Mouse (Mus musculus) lung, embryonic 16.5 days (tissue): Measurements from ENCODE around the gene Alb. TPM values are rescaled to one million over a fixed set of nuclear protein-coding genes. Genes with fewer than 3 reads are reported as not detected.

ENCODE experiments used
- ATAC-seq: fragments of 200-750 bp; cut with Nextera tagmentation; 2 replicates; pipeline ENCODE4 v1.8.0; 2017; ENCODE audit warnings: low read depth, mild to moderate bottlenecking, moderate library complexity
- H3K27ac ChIP-seq: fragments of 300-500 bp; sonication (generic); 2 replicates; pipeline ENCODE4 v1.5.1; 2014; ENCODE audit warnings: mild to moderate bottlenecking, control low read depth, low read length
- H3K27me3 ChIP-seq: fragments of 300-500 bp; sonication (generic); 2 replicates; pipeline ENCODE4 v1.6.1; 2014; ENCODE audit warnings: low read depth, low read length, mixed read lengths; ENCODE audit not compliant: control insufficient read depth, insufficient read depth
- H3K36me3 ChIP-seq: fragments of 300-500 bp; sonication (generic); 2 replicates; pipeline ENCODE4 v1.6.1; 2014; ENCODE audit warnings: low read length; ENCODE audit not compliant: control insufficient read depth, insufficient read depth
- H3K4me1 ChIP-seq: fragments of 300-500 bp; sonication (generic); replicated peaks from 2 replicates; pipeline ENCODE4 v1.6.1; 2014; ENCODE audit warnings: low read length, mixed read lengths; ENCODE audit not compliant: control insufficient read depth, insufficient read depth
- H3K4me2 ChIP-seq: fragments of 300-500 bp; sonication (generic); 2 replicates; pipeline ENCODE4 v1.6.1; 2014; ENCODE audit warnings: low read depth, low read length, control low read depth
- H3K4me3 ChIP-seq: fragments of 300-500 bp; sonication (generic); 2 replicates; pipeline ENCODE4 v1.5.1; 2014; ENCODE audit warnings: mild to moderate bottlenecking, low read length, control low read depth
- H3K9ac ChIP-seq: fragments of 300-500 bp; sonication (generic); 2 replicates; pipeline ENCODE4 v1.6.1; 2014; ENCODE audit warnings: low read length, control low read depth
- H3K9me3 ChIP-seq: fragments of 300-500 bp; sonication (generic); 2 replicates; pipeline ENCODE4 v1.6.1; 2016; ENCODE audit warnings: low read length; ENCODE audit not compliant: control insufficient read depth
- WGBS: fragments of 180-500 bp; shearing (Covaris S2); extraction: QIAGEN DNeasy Blood & Tissue Kit; methylation state at CpG from one replicate; pipeline ENCODE4 v1.1.7; 2014; 5-methylcytosine and 5-hydroxymethylcytosine counted together
- polyA plus RNA-seq: library from polyadenylated mRNA; unstranded; fragments of >200 nt; fragmentation: Nextera tagmentation; extraction: Ambion mirVana; gene quantifications from 2 replicates; pipeline ENCODE4 v1.2.1, GENCODE M21; 2015

The Alb gene
- polyA plus RNA-seq, 1 experiment from 2014 or later, result 12.1 TPM

DNA sequence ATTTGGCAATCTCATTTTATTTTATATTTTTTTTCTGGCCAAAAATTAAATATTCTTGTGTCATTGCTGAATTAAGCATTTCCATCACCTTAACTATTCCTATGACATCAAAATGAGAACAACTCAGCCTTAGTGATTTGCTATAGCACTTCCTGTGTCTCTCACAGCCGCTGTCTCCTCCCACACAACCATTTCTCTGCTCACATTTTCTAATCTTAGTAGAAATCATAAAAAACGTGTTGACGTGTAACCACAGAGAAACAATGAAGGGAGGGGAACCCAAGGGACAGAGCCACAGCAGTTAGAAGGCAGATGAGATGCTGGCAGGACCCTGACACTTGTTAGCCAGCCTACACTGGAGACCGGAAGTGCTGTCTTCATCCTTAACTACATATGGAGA lies 8.0 kb upstream of the Alb start:
- H3K4me1 ChIP-seq, result no peaks in the 10 kb centered on the region
- H3K36me3 ChIP-seq, result no peaks in the 10 kb centered on the region
- no peak overlapping the region for H3K27ac ChIP-seq
- no peak overlapping the region for H3K4me2 ChIP-seq
- H3K4me3 ChIP-seq, result no peak overlapping the region
- no peaks in the 10 kb centered on the region for H3K9me3 ChIP-seq
- no peaks in the 10 kb centered on the region for H3K27me3 ChIP-seq
- no peak for ATAC-seq
- H3K9ac ChIP-seq, result no peak overlapping the region
- WGBS, result 63% methylated on average over 4 of the region's 4 CpGs

- Histone ChIP-seq H3K4me2 (no peak overlapping the region), H3K9ac (no peak overlapping the region), H3K9me3 (no peaks in the 10 kb centered on the region), H3K27ac (no peak overlapping the region), H3K4me3 (no peak overlapping the region), H3K36me3 (no peaks in the 10 kb centered on the region), H3K27me3 (no peaks in the 10 kb centered on the region), H3K4me1 (no peaks in the 10 kb centered on the region; the same call in 1 of the 2 replicates)
- 87% methylated on average over 1 of the region's 1 CpGs for WGBS
- no peak for ATAC-seq
Measured at GRCm38 (mm10) chr5:90457241-90457640, 3.5 kb upstream of the Alb start.

- no peak overlapping the region for H3K27ac ChIP-seq
- WGBS, result 30% methylated on average over 5 of the region's 5 CpGs
- no peaks in the 10 kb centered on the region; the same call in 1 of the 2 replicates for H3K4me1 ChIP-seq
- no peaks in the 10 kb centered on the region for H3K36me3 ChIP-seq
- H3K9me3 ChIP-seq, result no peaks in the 10 kb centered on the region
- H3K27me3 ChIP-seq, result no peaks in the 10 kb centered on the region
- no peak overlapping the region for H3K9ac ChIP-seq
- no peak overlapping the region for H3K4me3 ChIP-seq
- no peak for ATAC-seq
- no peak overlapping the region for H3K4me2 ChIP-seq
Measured at GRCm38 (mm10) chr5:90458727-90459126, 2.0 kb upstream of the Alb start.

GRCm38 (mm10) chr5:90466806-90467205 lies 6.1 kb downstream of the Alb start:
- ATAC-seq, result no peak
- Histone ChIP-seq H3K4me1 (peaks cover 2% of the 10 kb centered on the region; the same call in 1 of the 2 replicates), H3K9ac (no peak overlapping the region), H3K9me3 (no peaks in the 10 kb centered on the region), H3K27ac (no peak overlapping the region), H3K4me3 (no peak overlapping the region), H3K36me3 (no peaks in the 10 kb centered on the region), H3K4me2 (no peak overlapping the region), H3K27me3 (no peaks in the 10 kb centered on the region)
- 54% methylated on average over 4 of the region's 4 CpGs for WGBS

DNA sequence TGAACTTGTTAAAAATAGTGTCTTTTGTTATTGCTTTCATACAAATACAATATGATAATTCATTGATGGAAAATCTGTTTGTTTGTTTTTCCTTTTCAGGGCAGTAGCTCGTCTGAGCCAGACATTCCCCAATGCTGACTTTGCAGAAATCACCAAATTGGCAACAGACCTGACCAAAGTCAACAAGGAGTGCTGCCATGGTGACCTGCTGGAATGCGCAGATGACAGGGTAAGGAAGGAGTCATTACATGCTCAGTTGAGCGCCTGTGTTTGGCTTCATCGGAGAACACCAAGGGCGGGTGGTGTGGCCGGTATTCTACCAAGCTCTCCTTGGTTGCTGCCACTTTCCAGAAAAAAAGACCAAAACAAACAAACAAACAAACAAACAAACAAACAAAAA lies 6.5 kb downstream of the Alb start:
- 57% methylated on average over 6 of the region's 6 CpGs for WGBS
- H3K27ac ChIP-seq, result no peak overlapping the region
- no peak for ATAC-seq
- no peak overlapping the region for H3K9ac ChIP-seq
- no peak overlapping the region for H3K4me2 ChIP-seq
- no peaks in the 10 kb centered on the region for H3K36me3 ChIP-seq
- H3K4me3 ChIP-seq, result no peak overlapping the region
- no peaks in the 10 kb centered on the region for H3K27me3 ChIP-seq
- H3K4me1 ChIP-seq, result peaks cover 2% of the 10 kb centered on the region; the same call in 1 of the 2 replicates
- H3K9me3 ChIP-seq, result no peaks in the 10 kb centered on the region

GRCm38 (mm10) chr5:90470836-90471235 lies 10.1 kb downstream of the Alb start:
- H3K9me3 ChIP-seq, result no peaks in the 10 kb centered on the region
- H3K9ac ChIP-seq, result no peak overlapping the region
- ATAC-seq, result no peak
- no peak overlapping the region for H3K27ac ChIP-seq
- no peak overlapping the region for H3K4me3 ChIP-seq
- H3K4me2 ChIP-seq, result no peak overlapping the region
- no peaks in the 10 kb centered on the region for H3K27me3 ChIP-seq
- WGBS, result 58% methylated on average over 3 of the region's 3 CpGs
- H3K4me1 ChIP-seq, result peaks cover 2% of the 10 kb centered on the region; the same call in 1 of the 2 replicates
- H3K36me3 ChIP-seq, result no peaks in the 10 kb centered on the region

GRCm38 (mm10) chr5:90473902-90474301 lies 13.2 kb downstream of the Alb start:
- 81% methylated on average over 4 of the region's 4 CpGs for WGBS
- Histone ChIP-seq H3K27ac (no peak overlapping the region), H3K27me3 (no peaks in the 10 kb centered on the region), H3K4me2 (no peak overlapping the region), H3K4me1 (no peaks in the 10 kb centered on the region), H3K4me3 (no peak overlapping the region), H3K36me3 (no peaks in the 10 kb centered on the region), H3K9me3 (no peaks in the 10 kb centered on the region), H3K9ac (no peak overlapping the region)
- no peak for ATAC-seq

DNA sequence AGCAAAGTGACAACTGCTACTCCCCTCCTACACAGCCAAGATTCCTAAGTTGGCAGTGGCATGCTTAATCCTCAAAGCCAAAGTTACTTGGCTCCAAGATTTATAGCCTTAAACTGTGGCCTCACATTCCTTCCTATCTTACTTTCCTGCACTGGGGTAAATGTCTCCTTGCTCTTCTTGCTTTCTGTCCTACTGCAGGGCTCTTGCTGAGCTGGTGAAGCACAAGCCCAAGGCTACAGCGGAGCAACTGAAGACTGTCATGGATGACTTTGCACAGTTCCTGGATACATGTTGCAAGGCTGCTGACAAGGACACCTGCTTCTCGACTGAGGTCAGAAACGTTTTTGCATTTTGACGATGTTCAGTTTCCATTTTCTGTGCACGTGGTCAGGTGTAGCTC lies 13.7 kb downstream of the Alb start:
- H3K4me1 ChIP-seq, result no peaks in the 10 kb centered on the region
- 81% methylated on average over 5 of the region's 5 CpGs for WGBS
- no peak overlapping the region for H3K27ac ChIP-seq
- no peak overlapping the region for H3K4me3 ChIP-seq
- no peak overlapping the region for H3K4me2 ChIP-seq
- H3K9me3 ChIP-seq, result no peaks in the 10 kb centered on the region
- no peak for ATAC-seq
- no peaks in the 10 kb centered on the region for H3K36me3 ChIP-seq
- H3K9ac ChIP-seq, result no peak overlapping the region
- H3K27me3 ChIP-seq, result no peaks in the 10 kb centered on the region

DNA sequence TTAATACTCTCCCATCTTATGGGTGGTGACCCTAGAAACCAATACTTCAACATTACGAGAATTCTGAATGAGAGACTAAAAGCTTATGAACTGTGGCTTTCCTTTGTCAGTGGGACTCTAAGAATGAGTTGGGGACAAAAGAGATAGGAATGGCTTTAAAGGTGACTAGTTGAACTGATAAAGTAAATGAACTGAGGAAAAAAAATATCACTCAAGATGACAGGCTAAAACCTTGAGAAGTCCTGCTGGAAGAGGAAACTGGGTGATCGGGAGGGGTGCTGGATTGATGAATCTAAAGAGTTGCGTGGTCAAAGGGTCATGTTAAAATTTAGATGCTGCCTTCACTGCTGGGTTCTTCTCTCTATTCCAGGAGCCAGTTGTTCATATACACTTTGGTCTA lies 16.0 kb downstream of the Alb start:
- H3K9ac ChIP-seq, result no peak overlapping the region
- H3K27me3 ChIP-seq, result no peaks in the 10 kb centered on the region
- H3K4me3 ChIP-seq, result no peak overlapping the region
- no peak overlapping the region for H3K27ac ChIP-seq
- no peak for ATAC-seq
- H3K36me3 ChIP-seq, result no peaks in the 10 kb centered on the region
- H3K4me2 ChIP-seq, result no peak overlapping the region
- no peaks in the 10 kb centered on the region for H3K9me3 ChIP-seq
- no peaks in the 10 kb centered on the region for H3K4me1 ChIP-seq
- 86% methylated on average over 3 of the region's 3 CpGs for WGBS
